Mouse (Mus musculus) adrenal gland, postnatal 14 days (tissue): ENCODE data around the gene Tbxas1. TPM values are rescaled to one million over a fixed set of nuclear protein-coding genes. Genes with fewer than 3 reads are reported as not detected.

ENCODE experiments used
- DNase-seq: peaks from one replicate; pipeline ENCODE4 v3.0.0; 2021; ENCODE audit warnings: mixed read lengths
- total RNA-seq: library from RNA; stranded (reverse); gene quantifications from 2 replicates; pipeline ENCODE4 v1.2.3, GENCODE M21; 2021

Gene Tbxas1
- total RNA-seq, 1 experiment from 2014 or later = 3.0 TPM

GRCm38 (mm10) chr6:39054206-39054864, 179.1 kb downstream of the Tbxas1 start:
- DNase-seq = no peak

GRCm38 (mm10) chr6:39054878-39055508, 179.8 kb downstream of the Tbxas1 start:
- no peak for DNase-seq

GRCm38 (mm10) chr6:39055831-39056261, 180.6 kb downstream of the Tbxas1 start:
- DNase-seq = no peak

GRCm38 (mm10) chr6:39057161-39057560, 182.0 kb downstream of the Tbxas1 start:
- no peak for DNase-seq

GRCm38 (mm10) chr6:39058389-39058788, 183.2 kb downstream of the Tbxas1 start:
- no peak for DNase-seq

- DNase-seq = no peak
These were observed 183.7 kb downstream of the Tbxas1 start for GRCm38 (mm10) chr6:39058936-39059335.

GRCm38 (mm10) chr6:39059547-39060497, 184.6 kb downstream of the Tbxas1 start:
- DNase-seq = peak; percentile 48

GRCm38 (mm10) chr6:39061180-39061579, 186.0 kb downstream of the Tbxas1 start:
- no peak for DNase-seq

- DNase-seq = no peak
These were observed 188.3 kb downstream of the Tbxas1 start for GRCm38 (mm10) chr6:39063541-39063940.

GRCm38 (mm10) chr6:39066935-39067578, 191.9 kb downstream of the Tbxas1 start:
- peak; percentile 90 for DNase-seq

- DNase-seq = no peak
These were observed 197.5 kb downstream of the Tbxas1 start for GRCm38 (mm10) chr6:39072664-39073063.

- no peak for DNase-seq
These were observed 199.0 kb downstream of the Tbxas1 start for GRCm38 (mm10) chr6:39074186-39074585.

- no peak for DNase-seq
These were observed 201.3 kb downstream of the Tbxas1 start for GRCm38 (mm10) chr6:39076498-39076897.

GRCm38 (mm10) chr6:39104631-39105030, 229.4 kb downstream of the Tbxas1 start:
- DNase-seq = no peak

- peak; percentile 15 for DNase-seq
These were observed 231.6 kb downstream of the Tbxas1 start for GRCm38 (mm10) chr6:39106812-39107211.

- no peak for DNase-seq
These were observed 237.5 kb downstream of the Tbxas1 start for GRCm38 (mm10) chr6:39112701-39113100.

- DNase-seq = no peak
These were observed 237.9 kb downstream of the Tbxas1 start for GRCm38 (mm10) chr6:39113141-39113540.

GRCm38 (mm10) chr6:39115438-39115837, 240.2 kb downstream of the Tbxas1 start:
- DNase-seq = no peak

GRCm38 (mm10) chr6:39117584-39118455, 242.6 kb downstream of the Tbxas1 start, which contains the start of gene Parp12:
Gene Parp12 (minus strand): TSS chr6:39118349.
- peak; percentile 90 for DNase-seq

GRCm38 (mm10) chr6:39118456-39118881, 243.3 kb downstream of the Tbxas1 start:
- peak; percentile 71 for DNase-seq

GRCm38 (mm10) chr6:39120685-39121084, 245.5 kb downstream of the Tbxas1 start:
- DNase-seq = no peak
